Mouse (Mus musculus): ENCODE results near the gene Ypel2.
A peak's percentile ranks its signal among the peaks of the same experiment; 100 is the strongest.

Ypel2 gene

DNA sequence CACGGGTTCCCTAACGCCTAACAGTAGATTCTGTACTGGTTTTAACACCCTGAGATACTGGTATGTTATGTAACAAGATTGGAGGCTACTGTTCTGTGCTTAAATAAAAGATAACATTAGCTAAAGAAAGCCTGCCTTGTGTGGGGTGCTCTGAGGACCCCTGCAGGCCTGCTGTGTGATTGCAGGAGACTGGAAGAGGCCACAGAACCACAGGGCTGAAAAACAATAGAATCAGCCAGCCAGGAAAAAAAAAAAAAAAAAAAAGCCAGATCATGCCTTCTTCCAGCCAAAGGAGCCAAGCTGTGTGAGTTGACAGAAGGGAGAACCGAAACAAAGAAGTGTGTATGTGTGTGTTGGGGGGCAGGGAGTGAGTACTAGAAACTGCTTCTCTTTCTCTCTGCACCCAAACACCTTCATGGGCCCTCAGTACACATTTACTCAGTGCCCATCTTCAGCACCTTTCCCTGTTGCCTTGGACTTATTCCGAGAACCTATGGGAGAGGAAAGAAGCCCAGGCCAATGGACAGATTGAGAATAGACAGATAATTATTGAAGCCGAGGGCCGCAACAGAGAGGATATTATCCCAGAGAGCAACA is 2.2 kb upstream of the Ypel2 start:
- DNase-seq (ENCODE audit: inconsistent age in 2 of 2, low spot score in 1 of 2), result peak; percentile 70 to 88

- peak in 1 of 2 experiments; percentile 60 for DNase-seq (ENCODE audit: inconsistent age in 2 of 2, low spot score in 1 of 2)
These were observed 1.5 kb upstream of the Ypel2 start for GRCm38 (mm10) chr11:86994791-86995624.

GRCm38 (mm10) chr11:86994330-86994729 is 823 bp upstream of the Ypel2 start:
- no peak for DNase-seq (ENCODE audit: inconsistent age in 2 of 2, low spot score in 1 of 2)

- DNase-seq (ENCODE audit: inconsistent age in 2 of 2, low spot score in 1 of 2), result peak in 1 of 2 experiments; percentile 68
These were observed 982 bp downstream of the Ypel2 start for GRCm38 (mm10) chr11:86992461-86992988.

- DNase-seq (ENCODE audit: inconsistent age in 2 of 2, low spot score in 1 of 2), result peak in 1 of 2 experiments; percentile 82
These were observed 2.3 kb downstream of the Ypel2 start for GRCm38 (mm10) chr11:86991241-86991640.

DNA sequence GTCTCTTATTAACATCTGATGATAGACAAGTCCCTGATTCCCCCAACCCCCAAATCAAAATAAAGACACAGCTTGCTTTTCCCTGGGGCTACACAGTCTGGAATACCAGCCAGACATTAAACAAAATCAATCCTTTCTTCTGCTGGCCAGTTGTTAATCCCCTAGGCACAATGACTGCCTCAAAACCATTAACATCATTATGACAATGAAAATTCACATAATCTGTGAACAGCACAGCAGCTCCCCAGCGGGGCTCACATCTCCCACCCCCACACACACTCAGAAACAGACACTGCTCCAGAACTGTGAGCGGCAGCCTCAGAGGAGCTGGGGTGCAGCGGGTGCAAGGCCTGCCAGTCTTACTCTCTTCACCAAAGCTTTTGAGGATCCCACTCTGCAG is 3.2 kb downstream of the Ypel2 start:
- no peak for DNase-seq (ENCODE audit: inconsistent age in 2 of 2, low spot score in 1 of 2)

DNA sequence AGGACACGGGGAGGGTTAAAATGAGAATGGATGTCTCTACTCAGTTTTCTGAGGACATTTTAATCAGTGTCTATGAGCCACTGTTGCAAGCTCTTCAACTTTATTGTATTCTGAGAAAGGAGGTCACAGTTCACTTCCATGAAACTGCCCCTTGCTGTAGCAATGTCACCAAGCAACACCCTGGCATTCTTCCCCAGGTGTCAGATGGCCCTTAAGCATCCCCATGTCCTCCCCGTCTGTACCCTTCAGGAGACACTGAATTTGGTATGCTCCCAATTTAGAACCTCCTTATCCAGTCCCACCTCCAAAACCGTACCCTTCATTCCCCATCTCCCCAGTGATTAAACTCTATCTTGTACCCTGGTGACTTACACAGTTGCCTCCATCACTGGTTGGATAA is 8.5 kb downstream of the Ypel2 start:
- peak in 1 of 2 experiments; percentile 40 for DNase-seq (ENCODE audit: inconsistent age in 2 of 2, low spot score in 1 of 2)

DNA sequence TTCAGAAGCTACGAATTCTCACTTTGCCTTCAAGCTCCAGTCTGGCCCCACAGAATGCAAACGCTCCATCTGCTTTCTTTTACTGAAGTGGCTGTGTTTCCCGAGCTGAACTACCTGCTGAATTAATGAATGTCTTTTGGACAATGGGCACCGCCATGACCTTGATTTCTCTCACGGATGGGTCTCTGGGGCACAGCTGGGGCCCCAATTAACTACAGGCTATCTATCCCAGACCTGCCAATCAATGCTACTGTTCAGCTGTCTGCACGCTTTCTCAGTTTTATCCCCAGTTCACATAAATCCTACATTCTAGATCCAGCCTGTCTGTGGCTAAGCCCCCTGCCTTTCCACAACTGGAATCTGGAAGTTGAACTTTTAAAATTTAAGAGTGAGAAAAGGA is 10.5 kb downstream of the Ypel2 start:
- DNase-seq (ENCODE audit: inconsistent age in 2 of 2, low spot score in 1 of 2), result no peak

GRCm38 (mm10) chr11:86981229-86981791 is 12.2 kb downstream of the Ypel2 start:
- DNase-seq (ENCODE audit: inconsistent age in 2 of 2, low spot score in 1 of 2), result no peak

GRCm38 (mm10) chr11:86980526-86980925 is 13.0 kb downstream of the Ypel2 start:
- DNase-seq (ENCODE audit: inconsistent age in 2 of 2, low spot score in 1 of 2), result no peak

DNA sequence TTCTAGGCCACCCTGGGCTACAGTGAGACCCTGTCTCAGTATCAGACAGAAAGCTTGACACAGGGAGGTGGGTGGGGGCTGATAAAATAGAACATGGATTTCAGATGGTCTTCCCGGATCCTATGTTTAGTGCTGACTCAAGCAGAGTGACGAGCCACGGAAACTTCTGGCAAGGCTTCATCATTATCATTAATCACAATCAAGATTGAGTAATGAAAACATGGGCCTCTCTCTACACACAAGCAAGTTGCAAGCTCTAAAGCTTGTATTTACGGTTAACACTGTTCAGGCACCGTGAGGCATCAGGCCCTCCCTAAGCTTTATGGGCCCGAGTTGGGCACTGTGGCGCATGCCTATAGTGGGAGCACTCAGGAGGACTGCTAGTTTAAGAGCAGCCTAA is 13.7 kb downstream of the Ypel2 start:
- DNase-seq (ENCODE audit: inconsistent age in 2 of 2, low spot score in 1 of 2), result peak in 1 of 2 experiments; percentile 81

DNA sequence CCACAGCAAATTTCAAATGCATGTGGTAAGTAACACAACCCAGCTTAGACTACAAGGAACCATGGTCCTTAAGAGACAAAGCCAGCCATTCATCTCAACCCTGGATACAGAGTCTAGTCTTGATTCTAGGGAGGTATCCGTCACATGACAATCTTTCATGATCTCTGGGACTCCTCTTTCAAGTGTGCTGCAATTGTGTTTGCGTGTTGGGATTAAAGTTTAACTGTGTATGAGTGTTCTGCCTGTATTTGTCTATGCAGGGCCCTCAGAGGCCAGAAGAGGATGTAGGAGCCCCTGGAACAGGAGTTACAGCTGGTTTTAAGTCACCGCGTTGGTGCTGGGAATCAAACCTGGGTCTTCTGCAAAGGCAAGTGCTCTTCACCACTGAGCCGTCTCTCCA is 16.3 kb downstream of the Ypel2 start:
- no peak for DNase-seq (ENCODE audit: inconsistent age in 2 of 2, low spot score in 1 of 2)

- peak in 1 of 2 experiments; percentile 5 for DNase-seq (ENCODE audit: inconsistent age in 2 of 2, low spot score in 1 of 2)
These were observed 19.1 kb downstream of the Ypel2 start for GRCm38 (mm10) chr11:86974401-86974800.

GRCm38 (mm10) chr11:86973255-86973654 is 20.3 kb downstream of the Ypel2 start:
- no peak for DNase-seq (ENCODE audit: inconsistent age in 2 of 2, low spot score in 1 of 2)

DNA sequence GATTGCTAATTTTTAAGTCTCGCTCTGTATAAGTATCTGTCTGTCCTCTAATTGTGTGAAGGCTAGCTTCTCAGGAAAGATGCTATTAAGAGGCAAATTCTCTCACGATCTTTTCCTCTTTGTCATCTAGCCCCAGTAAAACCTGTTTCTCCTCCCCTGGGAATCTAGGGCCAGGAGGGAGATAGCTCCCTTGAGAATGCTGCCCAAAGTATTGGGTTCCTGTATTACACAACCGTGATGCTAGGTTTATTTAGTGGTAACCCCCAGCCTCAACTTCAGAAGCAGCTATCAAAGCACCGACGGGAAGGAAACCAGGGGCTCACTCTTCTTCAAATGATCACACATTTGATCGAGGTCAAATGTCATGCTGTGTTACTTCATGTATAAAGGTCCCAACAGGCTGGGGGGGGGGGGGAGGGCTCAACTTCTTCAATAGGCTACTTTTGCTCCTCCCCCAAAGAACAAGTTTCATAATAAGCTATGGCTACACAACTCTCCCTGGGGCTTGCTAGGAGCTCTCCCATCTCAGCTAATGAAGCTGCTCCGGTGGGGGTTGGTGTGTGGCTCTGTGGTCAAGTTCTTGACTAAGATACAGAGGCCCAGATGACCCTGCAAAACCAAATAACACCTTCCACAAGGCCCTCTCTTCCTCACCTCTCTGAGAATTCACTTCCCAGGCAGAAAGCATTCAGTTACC is 22.3 kb downstream of the Ypel2 start:
- no peak for DNase-seq (ENCODE audit: inconsistent age in 2 of 2, low spot score in 1 of 2)

GRCm38 (mm10) chr11:86969041-86969821 is 24.3 kb downstream of the Ypel2 start:
- no peak for DNase-seq (ENCODE audit: inconsistent age in 2 of 2, low spot score in 1 of 2)

DNA sequence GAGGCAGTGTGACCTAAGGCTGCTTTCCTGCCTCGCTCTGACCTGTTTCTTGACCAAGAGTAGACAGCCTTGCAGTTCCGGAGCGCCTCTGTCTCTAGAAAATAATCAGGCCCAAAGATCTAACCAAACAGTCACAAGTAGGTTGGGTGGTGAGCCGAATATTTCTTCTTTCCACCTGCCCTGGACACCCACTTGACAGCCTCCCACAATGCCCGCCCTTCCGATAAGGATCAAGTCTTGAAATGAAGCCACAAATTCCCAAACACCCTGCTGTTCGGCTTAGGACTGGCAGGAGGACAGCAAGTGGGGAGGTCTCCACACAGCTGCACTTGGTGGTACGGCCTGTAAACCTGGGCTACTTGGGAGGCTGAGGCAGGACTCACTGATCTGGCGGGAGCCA is 26.0 kb downstream of the Ypel2 start:
- DNase-seq (ENCODE audit: inconsistent age in 2 of 2, low spot score in 1 of 2), result no peak

- DNase-seq (ENCODE audit: inconsistent age in 2 of 2, low spot score in 1 of 2), result no peak
These were observed 26.8 kb downstream of the Ypel2 start for GRCm38 (mm10) chr11:86966696-86967095.

DNA sequence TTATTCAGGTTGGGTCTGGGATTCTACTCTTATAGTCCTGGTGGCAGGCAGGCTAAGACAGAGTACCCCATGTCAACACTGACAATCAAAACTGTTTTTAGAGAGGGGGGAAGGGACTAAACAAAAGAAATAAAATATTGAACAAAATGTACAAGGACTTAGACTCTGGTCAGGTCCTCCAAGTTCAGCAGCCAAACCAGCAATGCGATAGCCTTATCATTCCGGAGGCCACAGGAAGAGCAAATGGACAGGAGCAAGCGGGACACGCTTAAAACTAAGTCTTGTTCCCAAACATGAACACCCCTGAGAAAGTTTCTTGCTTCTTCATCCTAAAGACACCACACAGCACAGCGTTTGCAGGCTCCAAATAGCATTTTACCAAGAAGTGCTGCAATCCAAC is 28.4 kb downstream of the Ypel2 start:
- DNase-seq (ENCODE audit: inconsistent age in 2 of 2, low spot score in 1 of 2), result no peak

DNA sequence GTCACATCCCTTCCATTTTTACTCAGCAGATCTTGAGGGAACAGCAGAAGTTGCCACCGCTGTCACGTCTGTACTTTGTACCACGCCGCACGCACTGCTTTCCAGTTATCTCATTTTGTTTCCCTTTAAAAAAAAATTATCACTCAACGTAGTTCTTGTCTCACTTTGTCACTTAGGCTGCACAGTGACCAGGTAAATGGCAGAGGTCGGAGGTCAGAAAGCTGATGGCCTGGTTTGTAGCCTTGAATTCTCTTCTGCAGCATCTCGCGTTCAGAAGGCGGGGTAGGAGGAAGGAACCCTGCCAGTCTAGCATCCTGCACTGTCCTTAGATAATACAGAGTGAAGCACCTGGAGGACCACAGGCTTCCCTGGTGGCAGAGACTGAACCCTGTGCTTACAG is 29.8 kb downstream of the Ypel2 start:
- DNase-seq (ENCODE audit: inconsistent age in 2 of 2, low spot score in 1 of 2), result no peak

DNA sequence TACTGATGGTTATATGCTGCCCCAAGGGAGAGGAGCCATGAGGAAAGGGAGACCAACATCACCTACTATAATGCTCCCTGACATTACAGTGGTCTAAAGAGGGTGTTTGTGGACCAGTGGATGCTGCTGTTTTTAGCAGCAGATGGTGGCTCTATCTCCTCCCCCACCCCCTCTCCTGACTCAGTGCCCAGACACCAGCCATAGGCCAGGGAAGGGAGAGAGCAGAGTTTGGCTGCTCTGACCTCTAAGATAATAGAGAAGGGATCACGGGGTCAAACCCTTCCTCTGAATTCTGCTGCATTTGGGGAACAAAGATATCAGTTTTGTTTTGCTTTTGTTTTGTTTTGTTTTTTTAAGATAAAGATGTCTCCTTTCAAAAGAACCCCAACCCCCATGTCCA is 30.5 kb downstream of the Ypel2 start:
- DNase-seq (ENCODE audit: inconsistent age in 2 of 2, low spot score in 1 of 2), result no peak
